Comparison of ENCODE assay signal across 8 mouse cellular contexts in the genomic region with DNA sequence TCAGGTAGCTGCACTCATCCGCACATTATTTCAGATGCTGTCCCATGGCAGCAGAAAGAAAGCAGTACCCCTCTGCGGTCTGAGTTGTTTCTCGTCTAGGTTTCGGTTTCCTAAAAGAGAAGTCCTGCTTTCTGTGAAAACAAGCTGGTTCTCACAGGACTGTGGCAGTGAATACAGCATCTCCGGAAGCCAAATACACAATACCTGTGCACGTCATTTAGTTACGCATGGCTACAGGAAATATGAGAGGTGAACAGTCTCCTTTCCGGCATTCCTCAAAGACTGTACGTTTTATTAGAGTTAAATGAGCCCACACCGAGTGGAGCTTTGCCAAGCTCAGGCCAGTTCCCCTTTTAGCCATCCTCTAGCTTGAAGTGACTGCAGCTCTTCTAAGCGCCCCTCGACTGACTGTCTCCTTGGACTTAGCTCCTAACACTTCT. TPM values are rescaled to one million over a fixed set of nuclear protein-coding genes. Genes with fewer than 3 reads are reported as not detected.
A peak's percentile ranks its signal among the peaks of the same experiment; 100 is the strongest.
DNase-seq lines count a peak whose midpoint lies in the region; ATAC-seq and TF ChIP-seq lines count a peak whose summit lies in the region.

No protein-coding gene starts in this region.

- H3K36me3 ChIP-seq in limb, embryonic 14.5 days (ENCODE audit: control insufficient read depth, insufficient read depth, low read length), result no peaks in the 10 kb centered on the region
- no peaks in the 10 kb centered on the region for H3K36me3 ChIP-seq in neural tube, embryonic 13.5 days

- peak overlapping the region; percentile 23 for H3K4me3 ChIP-seq in limb, embryonic 14.5 days (replicated peaks; ENCODE audit: low read length)
- H3K4me3 ChIP-seq in neural tube, embryonic 13.5 days, result no peak overlapping the region

- H3K9me3 ChIP-seq in limb, embryonic 14.5 days (ENCODE audit: control insufficient read depth, low read length), result no peaks in the 10 kb centered on the region
- no peaks in the 10 kb centered on the region for H3K9me3 ChIP-seq in neural tube, embryonic 13.5 days

- intact Hi-C loops in heart, postnatal 10 days (cut with DNase I), result no loop called here

- H3K4me2 ChIP-seq in limb, embryonic 14.5 days (replicated peaks; ENCODE audit: low read depth, low read length, severe bottlenecking), result peak overlapping the region; percentile 42
- peak overlapping the region; percentile 14 for H3K4me2 ChIP-seq in neural tube, embryonic 13.5 days

- H3K9ac ChIP-seq in limb, embryonic 14.5 days (ENCODE audit: low read depth, low read length, severe bottlenecking), result peak overlapping the region; percentile 3; the same call in 1 of the 2 replicates
- no peak overlapping the region for H3K9ac ChIP-seq in neural tube, embryonic 13.5 days

- no peak; the same call in 1 of the 2 replicates for ATAC-seq in limb, embryonic 14.5 days (ENCODE audit: low FRiP score, low read depth)
- ATAC-seq in neural tube, embryonic 13.5 days (ENCODE audit: low read depth), result no peak

- peaks cover 17% of the 10 kb centered on the region for H3K4me1 ChIP-seq in limb, embryonic 14.5 days (ENCODE audit: control insufficient read depth, insufficient read depth, low read length)
- 0 out of 2 replicates have a peak, but pooled peaks cover 10% of the 10 kb centered on the region for H3K4me1 ChIP-seq in neural tube, embryonic 13.5 days (replicated peaks)

- peak overlapping the region; percentile 40 for H3K27ac ChIP-seq in limb, embryonic 14.5 days (replicated peaks; ENCODE audit: low read depth, low read length)
- H3K27ac ChIP-seq in neural tube, embryonic 13.5 days (replicated peaks), result peak overlapping the region; percentile 38; the same call in 1 of the 2 replicates

- no peak for TF ChIP-seq POLR2A in limb, embryonic 14.5 days (IDR thresholded peaks at IDR 0.05; ENCODE audit: borderline replicate concordance, extremely low read depth, insufficient read depth, insufficient read length)

- no peaks in the 10 kb centered on the region for H3K27me3 ChIP-seq in limb, embryonic 14.5 days (ENCODE audit: control insufficient read depth, insufficient read depth, low read length)
- no peaks in the 10 kb centered on the region for H3K27me3 ChIP-seq in neural tube, embryonic 13.5 days

- WGBS in limb, embryonic 14.5 days, result 26% methylated on average over 12 of the region's 12 CpGs
- WGBS in neural tube, embryonic 13.5 days, result 62% methylated on average over 12 of the region's 12 CpGs

- peak; percentile 6 for DNase-seq in embryo, embryonic 10.5 days (ENCODE audit: low spot score)
- DNase-seq in embryo, embryonic 9.5 days (ENCODE audit: extremely low spot score), result no peak
- DNase-seq in MEL-GATA-1-ER (ENCODE audit: extremely low read depth, low read depth), result peak; percentile 83
- peak; percentile 36 to 47 for DNase-seq in heart, postnatal 10 days
- DNase-seq in limb, embryonic 14.5 days (ENCODE audit: low spot score), result peak; percentile 11
- DNase-seq in cerebellum, adult 9-11 months, result no peak
- no peak for DNase-seq in ovary, adult 18-20 months (ENCODE audit: low spot score)

RNA-seq across cellular contexts. Expression of a gene that starts 10.7 kb away (rescaled TPM):
- 10 to 100 TPM; 28.4 to 28.5 TPM for total RNA-seq in heart, postnatal 10 days (2021)
- 32.8 and 42.7 TPM in 2 replicates for polyA plus RNA-seq in limb, embryonic 14.5 days (2012; rRNA removed)
- polyA plus RNA-seq in limb, embryonic 14.5 days (2014; fragmentation: Nextera tagmentation; extraction: Ambion mirVana), result 71.4 and 75.6 TPM in 2 replicates
- 34.5 and 46.3 TPM in 2 replicates for polyA plus RNA-seq in neural tube, embryonic 13.5 days (2015; fragmentation: Nextera tagmentation; extraction: Ambion mirVana)

RNA-seq across cellular contexts. Expression of a gene that starts 26.1 kb away (rescaled TPM):
- 1 to 10 TPM; 1.1 to 2.0 TPM for total RNA-seq in heart, postnatal 10 days (2021)
- 1.1 and 1.9 TPM in 2 replicates for polyA plus RNA-seq in limb, embryonic 14.5 days (2012; rRNA removed)
- polyA plus RNA-seq in limb, embryonic 14.5 days (2014; fragmentation: Nextera tagmentation; extraction: Ambion mirVana), result 2.0 and 3.4 TPM in 2 replicates
- polyA plus RNA-seq in neural tube, embryonic 13.5 days (2015; fragmentation: Nextera tagmentation; extraction: Ambion mirVana), result 1.7 and 4.7 TPM in 2 replicates

RNA-seq across cellular contexts. Expression of a gene that starts 40.8 kb away (rescaled TPM):
- 1 to 10 TPM; 8.3 to 9.1 TPM for total RNA-seq in heart, postnatal 10 days (2021)
- polyA plus RNA-seq in limb, embryonic 14.5 days (2012; rRNA removed), result 9.8 and 18.9 TPM in 2 replicates
- 35.8 and 37.3 TPM in 2 replicates for polyA plus RNA-seq in limb, embryonic 14.5 days (2014; fragmentation: Nextera tagmentation; extraction: Ambion mirVana)
- 8.1 and 12.1 TPM in 2 replicates for polyA plus RNA-seq in neural tube, embryonic 13.5 days (2015; fragmentation: Nextera tagmentation; extraction: Ambion mirVana)

Comparison
In these comparisons a context has a peak if more than half of its experiments do, and no peak if none do; other contexts are left out.
1. DNase-seq: peak in embryo, embryonic 10.5 days (single experiment), MEL-GATA-1-ER (single experiment), heart, postnatal 10 days (2 of 2) and limb, embryonic 14.5 days (single experiment); none in embryo, embryonic 9.5 days (single experiment), cerebellum, adult 9-11 months (single experiment) and ovary, adult 18-20 months (single experiment).